Mouse (Mus musculus) gastrocnemius, postnatal 10 days (tissue): ENCODE results near the gene Arpc3. TPM values are rescaled to one million over a fixed set of nuclear protein-coding genes. Genes with fewer than 3 reads are reported as not detected.
"Not testable (repeated sequence)": the region's sequence is repeated elsewhere in the genome, so short reads cannot be mapped to it uniquely, and the experiment has no call there.

Source experiments
- DNase-seq: peaks from one replicate; pipeline ENCODE4 v3.0.0; 2021; ENCODE audit warnings: mixed read lengths
- total RNA-seq, 2 experiments: library from RNA; stranded (reverse); gene quantifications; 2 replicates each; pipeline ENCODE4 v1.2.3; 2021

Arpc3 gene
- total RNA-seq, 2 experiments from 2014 or later = 75.9 to 89.9 TPM

DNA sequence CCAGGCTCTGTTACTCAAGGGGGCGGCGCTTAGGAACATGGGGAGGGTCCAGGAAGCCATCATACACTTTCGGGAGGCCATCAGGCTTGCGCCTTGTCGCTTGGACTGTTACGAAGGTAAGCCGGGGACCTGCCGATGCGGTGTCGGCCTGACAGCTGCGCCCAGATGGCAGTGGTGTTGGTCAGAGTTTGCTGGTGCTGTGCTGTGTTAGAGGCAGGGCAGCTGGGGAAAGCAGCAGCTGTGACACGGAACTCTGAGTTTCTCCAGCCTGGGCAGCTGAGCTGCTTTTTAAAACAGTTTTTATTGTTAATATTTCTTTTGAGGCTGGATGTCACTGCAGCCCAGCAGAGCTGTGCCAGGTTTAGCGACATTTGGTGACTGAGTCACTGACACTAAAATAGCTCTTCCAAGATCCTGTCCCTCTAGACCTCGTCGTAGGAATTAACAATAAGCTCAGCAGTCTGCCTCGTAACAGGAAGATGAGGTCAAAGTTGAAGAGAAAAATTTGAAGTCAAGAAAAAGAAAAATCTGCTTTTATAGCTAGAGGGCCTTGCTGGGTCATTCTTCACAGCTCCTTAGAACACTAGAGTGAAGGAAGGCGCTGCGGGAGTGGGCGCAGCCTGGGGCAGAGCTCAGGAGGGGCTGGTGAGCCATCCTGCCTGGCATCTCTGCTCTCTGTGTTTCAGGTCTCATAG, 47.9 kb downstream of the Arpc3 start:
- DNase-seq = peak; percentile 29

DNA sequence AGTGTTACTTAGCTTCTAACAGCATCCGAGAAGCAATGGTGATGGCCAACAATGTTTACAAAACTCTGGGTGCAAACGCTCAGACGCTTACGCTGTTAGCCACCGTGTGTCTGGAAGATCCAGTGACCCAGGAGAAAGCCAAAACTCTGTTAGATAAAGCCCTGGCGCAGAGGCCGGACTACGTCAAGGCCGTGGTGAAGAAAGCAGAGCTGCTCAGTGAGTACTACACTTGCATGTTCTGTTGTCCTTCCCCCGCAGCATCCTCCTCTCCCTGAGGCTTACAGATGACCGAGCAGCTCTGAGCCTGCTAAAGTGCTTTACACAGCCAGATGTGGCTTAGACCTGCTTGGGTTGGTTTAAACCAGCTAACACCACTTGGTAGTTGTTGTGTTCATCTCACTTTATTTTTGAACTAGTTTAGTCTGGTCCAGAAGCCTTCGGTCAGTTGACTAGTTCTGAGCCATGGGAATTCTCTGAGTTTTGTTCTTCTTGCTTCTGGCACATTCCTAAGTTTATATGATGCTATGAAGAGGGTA, 48.5 kb downstream of the Arpc3 start:
- DNase-seq = no peak

DNA sequence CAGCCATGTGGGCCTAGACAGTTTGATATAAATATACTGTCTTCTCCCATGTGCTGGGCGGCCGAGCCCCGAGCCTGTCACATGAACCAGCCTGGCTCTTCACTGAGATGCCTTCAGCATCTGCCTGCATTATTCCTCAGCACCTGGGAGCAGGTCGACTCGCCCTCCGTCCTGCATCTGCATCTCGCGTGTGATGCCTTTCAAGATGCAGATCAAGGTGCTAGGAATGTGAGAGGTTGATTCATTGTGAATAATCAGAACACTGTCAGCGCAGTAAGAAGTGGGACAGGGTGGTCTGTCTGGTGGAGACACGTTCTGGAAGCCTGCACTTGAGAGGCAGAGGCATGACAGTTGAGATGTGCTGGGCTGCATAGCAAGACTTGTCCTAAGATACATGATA, 52.8 kb downstream of the Arpc3 start:
- DNase-seq = no peak

DNA sequence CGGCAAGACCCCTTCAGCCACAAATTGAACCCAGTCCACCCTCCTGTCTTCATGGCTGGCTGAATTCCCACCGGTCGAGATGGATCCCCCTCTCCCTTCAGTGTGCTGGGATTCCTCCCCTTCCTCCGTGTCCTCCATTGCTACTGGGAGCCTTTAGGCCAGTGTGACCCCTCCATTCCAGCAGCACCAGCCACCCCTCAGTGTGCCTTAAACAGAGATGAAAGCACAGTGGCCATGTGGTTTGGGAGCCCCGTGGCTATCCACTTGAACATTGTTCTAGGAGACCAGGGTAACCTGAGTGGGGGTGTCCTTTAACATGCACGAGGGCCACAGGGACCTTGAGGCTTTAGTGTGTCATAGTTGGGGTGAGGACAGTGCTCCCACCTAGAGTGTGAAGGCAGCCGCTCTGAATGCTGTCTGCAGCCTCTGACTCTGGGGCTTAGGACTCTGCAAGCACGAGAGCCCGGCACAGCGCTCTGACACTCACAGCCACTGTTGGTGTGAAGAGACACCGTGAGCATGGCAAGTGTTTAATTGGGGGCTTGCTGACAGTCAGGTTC, 53.5 kb downstream of the Arpc3 start:
- DNase-seq = no peak

DNA sequence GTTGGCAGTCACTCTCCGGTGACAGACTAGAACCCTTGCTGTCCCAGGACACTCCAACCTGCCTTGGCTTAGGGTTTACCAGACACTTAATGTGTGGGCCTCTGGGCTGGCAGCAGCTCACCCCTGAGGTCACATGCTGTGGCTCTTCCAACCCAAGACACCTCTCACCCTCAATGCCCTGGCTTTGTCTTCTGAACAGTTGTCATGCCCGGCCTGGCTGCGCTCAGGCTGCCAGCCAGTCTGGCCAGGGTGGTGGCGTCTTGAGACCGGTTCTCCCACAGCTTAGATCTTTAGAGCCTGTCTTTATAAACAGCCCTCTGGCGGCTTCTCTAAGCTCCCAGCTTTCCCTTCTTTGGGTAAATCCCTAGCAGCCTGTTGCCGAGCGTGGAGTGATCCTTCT, 56.2 kb downstream of the Arpc3 start:
- DNase-seq = no peak

DNA sequence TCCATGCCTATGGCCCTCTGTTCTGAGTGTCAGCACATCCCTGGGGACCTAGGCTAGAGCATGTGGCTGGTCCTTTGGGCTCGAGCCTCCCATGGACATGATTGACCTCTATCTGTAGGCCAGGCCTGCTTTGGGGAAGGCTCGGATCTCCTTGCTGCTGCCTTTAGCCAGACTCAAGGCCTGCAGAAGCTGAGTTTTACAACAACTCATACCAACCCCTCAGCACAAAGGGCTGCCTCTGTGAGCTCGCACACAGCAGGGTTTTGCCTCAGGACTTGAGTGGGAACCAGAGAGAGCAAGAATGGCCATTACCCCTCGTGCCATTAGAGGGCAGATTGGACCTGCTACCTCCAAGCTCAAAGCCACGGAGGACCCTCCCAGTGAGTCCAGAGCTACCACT, 57.2 kb downstream of the Arpc3 start:
- no peak for DNase-seq

DNA sequence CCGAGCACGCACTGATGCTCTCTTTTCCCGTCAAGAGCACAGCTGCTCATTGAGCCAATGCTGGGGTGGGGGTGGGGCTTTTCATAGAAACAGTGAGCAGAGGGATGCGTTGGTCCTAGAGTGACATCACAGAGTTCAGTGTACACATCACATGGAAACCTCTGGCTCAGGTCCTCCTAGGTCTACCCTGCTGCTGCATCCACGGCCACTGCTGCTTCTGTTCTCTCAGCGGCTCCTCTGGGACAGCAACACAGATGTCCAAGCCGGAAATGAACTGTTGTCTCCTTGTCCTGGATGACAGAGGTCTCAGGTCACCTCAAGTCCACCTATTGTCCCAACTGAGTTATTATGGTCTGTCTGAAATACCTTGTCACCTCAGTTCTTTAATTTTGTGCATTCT, 58.3 kb downstream of the Arpc3 start:
- no peak for DNase-seq

DNA sequence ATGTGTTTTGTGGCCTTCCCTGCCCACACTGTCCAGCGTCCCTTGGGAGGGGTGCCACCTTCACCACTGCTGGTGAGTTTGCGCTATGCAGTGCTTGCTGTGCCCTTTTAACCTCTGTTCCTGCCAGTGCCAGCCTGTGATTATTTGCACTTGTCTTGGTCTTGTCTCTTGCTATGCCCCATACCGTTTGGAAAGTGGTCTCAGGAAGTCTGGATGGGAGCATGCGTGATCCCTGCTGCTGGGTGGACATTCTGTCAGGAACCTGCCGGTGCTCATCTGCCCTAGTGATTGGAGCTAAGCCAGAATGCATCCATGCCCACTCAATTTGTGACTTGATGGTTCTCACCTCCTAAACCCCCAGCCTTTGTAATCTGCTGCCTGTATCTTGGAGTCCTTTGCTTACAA, 59.2 kb downstream of the Arpc3 start:
- no peak for DNase-seq

DNA sequence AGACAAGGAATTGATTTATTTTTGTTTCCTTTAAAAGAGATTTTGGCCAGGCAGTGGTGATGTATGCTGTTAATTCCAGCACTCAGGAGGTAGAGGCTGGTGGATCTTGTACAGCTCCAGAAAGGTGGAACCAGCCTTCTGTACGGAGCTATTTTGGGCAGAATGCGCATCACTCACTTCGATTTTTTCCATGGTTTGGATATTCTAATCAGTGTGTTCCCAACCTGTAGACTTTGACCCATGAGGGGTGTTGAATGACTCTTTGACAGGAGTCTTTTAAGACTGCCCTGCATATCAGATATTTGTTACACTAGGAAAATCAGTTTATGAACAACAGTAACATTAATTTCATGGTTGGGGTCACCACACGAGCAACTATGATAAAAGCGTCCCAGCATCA, 59.6 kb downstream of the Arpc3 start:
- no peak for DNase-seq

DNA sequence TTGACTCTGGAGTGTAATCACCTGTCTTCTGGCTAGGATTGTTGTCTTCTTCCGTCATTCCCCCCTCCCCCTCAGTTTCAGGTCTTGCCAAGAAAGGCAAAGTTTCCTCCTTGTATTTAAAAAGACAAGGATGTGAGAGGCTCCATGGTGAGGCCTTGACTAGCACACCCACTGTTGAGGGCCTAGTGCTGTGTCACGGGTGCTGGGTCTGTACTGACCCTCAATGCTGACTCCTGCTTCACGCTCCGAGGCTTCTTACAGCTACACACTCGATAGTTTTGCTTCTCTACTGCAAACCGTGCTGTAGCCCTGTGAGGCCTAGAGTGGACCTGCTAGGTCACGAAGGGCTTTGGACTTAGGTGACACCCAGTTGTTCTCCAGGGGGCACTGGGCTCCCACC, 60.5 kb downstream of the Arpc3 start:
- no peak for DNase-seq

DNA sequence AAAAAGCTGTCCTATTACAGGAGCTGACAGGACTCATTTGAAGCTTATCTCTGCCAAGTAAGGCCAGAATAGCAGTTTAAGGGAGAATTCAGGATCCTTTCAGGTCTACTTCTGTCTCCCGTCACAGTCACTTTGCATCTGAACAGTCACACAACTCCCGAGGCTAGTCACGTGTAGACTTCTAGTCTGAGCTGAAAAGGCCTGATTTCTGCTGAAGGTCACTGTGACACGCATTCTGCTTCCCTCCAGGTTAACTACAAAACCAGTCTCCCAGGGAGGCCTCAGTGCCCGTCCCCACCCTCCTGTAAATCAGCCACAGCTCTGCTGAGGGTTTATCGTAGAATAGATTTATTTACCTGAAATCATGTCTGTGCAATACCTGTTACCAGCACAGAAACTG, 61.5 kb downstream of the Arpc3 start:
- DNase-seq = no peak

DNA sequence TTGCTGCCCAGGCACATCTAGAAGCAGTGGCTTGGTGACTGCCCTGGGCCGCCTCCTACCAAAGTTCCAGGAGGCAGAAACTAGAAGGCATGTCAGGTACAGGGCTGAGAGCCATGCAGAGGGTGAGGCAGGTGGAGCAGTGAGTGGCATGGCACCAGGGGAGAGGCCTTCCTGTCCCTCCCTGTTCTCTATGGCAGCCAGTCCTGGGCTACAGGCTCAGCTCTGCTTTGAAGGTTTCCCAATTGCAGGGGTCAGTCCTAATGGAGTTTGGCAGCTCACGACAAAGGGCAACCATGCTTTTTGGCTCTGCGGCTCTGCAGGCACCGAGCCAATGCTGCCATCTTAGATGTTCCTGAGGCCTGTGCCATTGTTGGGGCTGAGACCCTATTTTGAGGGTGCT, 62.8 kb downstream of the Arpc3 start:
- no peak for DNase-seq

DNA sequence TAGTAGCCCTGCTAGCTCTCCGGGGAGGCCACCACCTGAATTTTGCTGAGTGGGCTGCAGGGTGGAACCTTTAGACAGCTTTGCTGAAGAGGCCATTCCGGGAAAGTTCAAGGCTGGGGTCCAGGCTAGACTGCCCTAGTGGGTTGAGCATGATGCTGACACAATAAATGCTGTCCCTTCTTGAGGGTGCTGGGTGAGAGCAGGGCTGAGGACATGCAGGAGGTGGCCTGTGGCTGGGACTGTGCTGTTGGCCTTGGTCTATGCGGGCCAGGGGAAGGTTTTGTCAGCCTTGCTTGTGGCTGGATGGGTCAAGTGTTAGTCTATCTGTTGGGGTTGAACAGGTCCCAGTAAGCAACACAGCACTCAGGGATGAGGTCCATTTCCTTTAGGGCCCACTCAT, 63.2 kb downstream of the Arpc3 start:
- no peak for DNase-seq

DNA sequence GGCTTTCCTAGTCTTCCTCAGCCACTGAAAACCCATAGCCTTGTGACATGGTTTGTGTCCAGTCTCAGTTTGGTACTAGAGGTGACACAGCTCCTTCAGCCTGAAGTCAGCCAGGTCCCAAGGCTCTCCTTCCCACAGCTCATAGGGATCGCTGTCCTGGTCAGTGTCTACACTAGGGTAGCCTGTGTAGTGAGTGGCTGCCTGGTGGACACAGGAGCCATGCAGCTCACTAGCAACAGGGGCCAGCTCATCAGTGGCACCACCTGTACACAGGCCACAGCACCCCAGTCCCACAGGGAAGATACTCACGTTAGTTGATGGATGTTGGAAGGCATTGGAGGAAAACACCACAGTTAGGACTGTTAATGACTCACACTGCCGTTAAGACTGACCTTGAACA, 63.9 kb downstream of the Arpc3 start:
- no peak for DNase-seq

DNA sequence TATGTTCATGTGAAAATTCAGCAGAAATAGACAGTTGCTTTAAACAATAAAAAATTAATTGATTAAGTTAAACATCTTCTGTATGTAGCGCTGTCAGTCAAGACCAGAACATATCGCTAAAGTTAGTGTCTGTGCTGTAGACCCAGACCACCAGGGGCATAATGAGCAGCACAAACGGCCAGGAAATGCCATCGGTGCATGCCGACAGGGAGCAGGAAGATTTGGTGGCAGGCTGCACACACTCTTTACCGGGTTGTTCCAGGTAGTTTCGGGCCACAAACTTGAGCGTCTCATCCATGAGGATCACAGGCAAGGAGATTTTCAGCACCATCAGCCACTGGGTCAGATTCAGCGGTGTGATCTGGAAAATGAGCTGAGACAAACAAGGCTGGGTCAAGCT, 65.4 kb downstream of the Arpc3 start:
- DNase-seq = not testable (repeated sequence)

DNA sequence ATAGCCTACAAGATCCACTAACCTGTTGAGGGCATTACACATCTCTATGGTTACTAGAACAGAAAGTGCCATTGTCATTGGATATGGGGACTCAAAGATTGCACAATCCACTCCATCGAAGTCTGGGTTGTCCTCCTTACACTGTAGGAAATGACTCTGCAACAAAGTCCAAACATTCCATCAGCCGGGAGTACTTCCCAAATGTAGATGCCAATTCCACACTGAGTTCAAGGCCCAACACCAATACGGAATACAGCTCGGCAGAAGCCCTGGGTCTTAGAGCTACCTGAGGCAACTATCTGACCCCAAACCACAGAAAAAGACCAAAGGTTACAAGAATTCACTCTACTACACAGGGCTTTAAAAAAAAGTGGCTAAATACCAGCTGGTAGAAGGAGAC, 66.4 kb downstream of the Arpc3 start:
- no peak for DNase-seq

DNA sequence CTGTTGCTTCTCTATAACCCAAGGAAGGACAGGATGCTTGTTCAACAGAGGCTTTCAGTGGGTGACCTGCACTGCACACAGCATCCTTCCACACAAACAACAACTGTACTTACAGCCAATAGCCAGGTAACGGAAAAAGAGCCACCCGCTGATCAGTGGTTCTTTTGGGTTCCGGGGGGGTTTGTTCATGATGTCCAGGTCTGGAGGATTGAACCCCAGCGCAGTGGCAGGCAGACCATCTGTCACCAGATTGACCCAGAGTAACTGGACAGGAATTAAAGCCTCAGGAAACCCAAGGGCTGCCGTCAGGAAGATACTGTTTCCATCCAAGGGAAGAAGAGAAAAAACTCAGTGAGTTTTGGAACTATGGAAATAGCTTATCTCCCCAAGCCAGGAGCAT, 67.7 kb downstream of the Arpc3 start:
- no peak for DNase-seq

DNA sequence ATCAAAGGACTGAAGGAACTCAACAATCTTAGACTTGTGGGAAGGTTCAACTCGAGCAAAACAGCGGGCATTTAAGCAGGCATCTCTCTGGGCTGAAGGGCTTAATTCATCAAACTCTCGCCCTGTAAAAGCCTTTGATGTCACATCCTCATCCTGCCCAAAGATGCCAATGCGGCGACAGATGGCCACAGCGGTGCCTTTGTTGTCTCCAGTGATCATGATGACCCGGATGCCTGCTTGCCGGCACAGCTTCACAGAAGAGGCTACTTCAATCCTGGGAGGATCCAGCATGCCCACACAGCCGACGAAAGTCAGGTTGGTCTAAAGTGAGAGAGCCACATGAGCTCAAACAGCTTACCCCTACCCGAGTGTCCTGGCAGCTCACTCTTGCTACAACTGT, 69.0 kb downstream of the Arpc3 start:
- no peak for DNase-seq

DNA sequence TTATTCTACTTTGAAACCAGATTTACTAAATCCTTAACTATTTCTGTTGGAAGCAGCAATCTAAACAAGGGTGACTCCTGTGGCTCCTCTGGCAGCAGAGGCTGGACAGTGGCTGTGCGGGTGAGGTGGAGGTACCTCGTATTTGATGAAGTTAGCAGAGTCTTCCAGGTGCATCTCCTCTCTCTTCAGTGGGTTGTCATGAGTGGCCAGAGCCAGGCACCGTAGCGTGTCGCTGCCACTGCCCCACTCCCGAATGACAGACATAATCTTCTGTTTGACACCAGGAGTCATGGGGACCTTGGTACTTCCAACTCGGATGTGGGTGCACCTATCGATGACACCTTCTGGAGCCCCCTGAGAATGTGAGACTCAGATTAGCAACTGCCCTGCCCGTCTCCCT, 69.8 kb downstream of the Arpc3 start:
- no peak for DNase-seq

Other genes with a start within 250 kb of the Arpc3 start
- 100 to 1,000 TPM; 144 to 156 TPM for gene Ppp1cc, start 233.6 kb upstream of the Arpc3 start, total RNA-seq
- 1 to 10 TPM; 4.0 to 4.3 TPM for gene Hvcn1, start 185.1 kb upstream of the Arpc3 start, total RNA-seq
- 1 to 10 TPM; 2.8 to 6.3 TPM for gene Tctn1, start 127.4 kb upstream of the Arpc3 start, total RNA-seq
- gene Pptc7, start 107.5 kb upstream of the Arpc3 start, total RNA-seq = 10 to 100 TPM; 30.0 to 36.1 TPM
- gene Rad9b, start 37.6 kb upstream of the Arpc3 start, total RNA-seq = 1 to 10 TPM; 1.8 to 2.0 TPM
- 10 to 100 TPM; 60.3 to 72.5 TPM for gene Vps29, start 37.5 kb upstream of the Arpc3 start, total RNA-seq
- 10 to 100 TPM; 23.1 to 24.4 TPM for gene Gpn3, start 20.0 kb upstream of the Arpc3 start, total RNA-seq
- gene Fam216a, start 19.5 kb upstream of the Arpc3 start, total RNA-seq = 10 to 100 TPM in 1 of 2 experiments, 1 to 10 TPM in 1; 9.7 to 11.5 TPM
- 10 to 100 TPM; 21.5 to 25.4 TPM for gene Anapc7, start 29.8 kb downstream of the Arpc3 start, total RNA-seq
- gene Atp2a2, start 110.3 kb downstream of the Arpc3 start, total RNA-seq = 100 to 1,000 TPM; 156 to 181 TPM
- 1 to 10 TPM; 7.0 to 7.9 TPM for gene Ift81, start 222.6 kb downstream of the Arpc3 start, total RNA-seq